Mouse (Mus musculus) ES-CJ7 (cell line): Measurements from ENCODE around the gene Kank1.

Experiments used
- DNase-seq: peaks from one replicate; pipeline ENCODE4 v3.0.0; 2011; ENCODE audit warnings: low read depth, low spot score

Kank1 gene

DNA sequence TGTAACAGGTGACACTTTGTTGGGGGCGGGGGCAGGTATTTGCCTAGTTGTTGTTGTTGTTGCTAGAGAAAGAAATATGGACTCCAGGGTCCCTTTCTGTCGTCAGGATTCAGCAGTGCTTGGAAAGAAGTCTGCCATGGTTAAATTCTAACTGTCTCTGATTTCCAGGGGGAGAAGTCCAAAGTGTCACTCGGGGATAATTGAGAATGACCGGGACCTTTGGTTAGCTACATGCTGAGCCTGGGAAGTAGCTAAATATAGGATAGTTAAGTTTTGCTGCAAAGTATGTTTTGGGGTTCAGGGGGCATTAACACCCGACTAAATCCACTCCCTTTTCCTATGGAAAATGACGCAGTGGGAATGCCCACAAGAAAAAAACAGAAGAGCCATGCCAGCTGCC lies 169.2 kb downstream of the Kank1 start:
- DNase-seq = no peak

DNA sequence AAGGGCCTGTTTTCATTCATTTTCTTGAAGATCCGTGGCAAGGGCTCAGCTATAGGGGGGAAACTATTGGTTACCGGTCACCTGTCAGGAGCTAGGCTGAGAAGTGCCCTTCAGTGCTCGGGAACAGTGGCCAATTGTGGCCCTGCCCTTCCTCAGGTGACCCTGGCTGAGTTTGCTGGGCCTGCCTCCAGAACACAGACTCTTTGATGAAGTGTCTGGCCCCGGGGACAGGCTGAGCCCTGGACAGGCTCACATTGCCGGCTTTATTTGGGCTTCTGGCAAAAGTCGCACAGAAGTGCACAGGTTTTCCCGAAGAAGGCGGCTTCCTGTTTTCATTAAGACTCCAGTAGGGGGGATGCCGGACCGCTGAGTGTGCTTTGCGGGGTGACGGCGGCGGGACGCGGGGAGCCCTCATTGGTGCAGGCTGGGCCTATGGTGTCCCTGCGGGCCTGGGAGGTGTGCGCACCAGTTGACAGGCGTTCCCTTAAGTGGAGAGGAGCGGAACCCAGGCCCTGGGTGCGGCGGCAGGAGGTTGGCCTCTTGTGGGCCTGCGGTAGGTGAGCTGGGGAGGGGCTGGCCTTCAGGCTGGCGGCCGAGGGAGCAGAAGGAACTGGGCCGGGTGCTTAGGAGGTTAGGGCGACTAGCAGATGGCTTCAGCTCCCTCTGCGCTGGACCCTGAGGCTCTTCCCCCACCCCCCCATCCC lies 169.9 kb downstream of the Kank1 start:
- DNase-seq = peak; percentile 56

DNA sequence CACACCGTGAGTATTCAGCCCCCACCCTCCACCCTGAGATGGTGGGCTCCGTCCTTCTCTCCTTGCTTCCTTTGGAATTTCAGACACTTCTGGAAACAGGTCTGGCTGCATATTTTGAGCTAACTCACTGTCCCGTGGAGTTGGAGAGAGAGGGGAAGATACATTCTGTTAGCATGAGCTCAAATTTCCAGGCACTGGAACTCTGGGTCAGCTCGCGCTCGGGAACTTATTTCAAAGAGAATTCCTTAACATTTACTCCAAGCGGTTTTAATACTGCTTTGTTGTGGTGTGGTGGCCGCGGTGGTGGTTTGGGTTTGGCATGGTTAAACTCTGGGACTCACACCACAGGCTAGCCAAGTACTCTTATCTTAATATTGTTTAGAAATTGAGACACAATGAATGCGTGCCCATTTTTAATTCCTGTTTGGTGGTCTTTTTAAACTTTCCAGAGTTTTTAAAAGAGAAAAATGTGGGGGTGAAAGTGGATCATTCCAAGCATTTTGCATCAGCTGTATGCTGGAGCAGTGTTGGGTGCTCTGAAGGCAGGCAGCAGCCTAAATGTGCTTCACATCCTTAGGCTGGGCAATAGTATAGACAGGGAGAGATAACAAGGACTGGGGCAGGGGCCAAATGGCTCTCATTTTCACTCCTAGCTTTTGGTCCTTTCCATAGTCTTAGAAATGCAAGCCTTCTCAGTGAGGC lies 170.6 kb downstream of the Kank1 start:
- DNase-seq = peak; percentile 5

DNA sequence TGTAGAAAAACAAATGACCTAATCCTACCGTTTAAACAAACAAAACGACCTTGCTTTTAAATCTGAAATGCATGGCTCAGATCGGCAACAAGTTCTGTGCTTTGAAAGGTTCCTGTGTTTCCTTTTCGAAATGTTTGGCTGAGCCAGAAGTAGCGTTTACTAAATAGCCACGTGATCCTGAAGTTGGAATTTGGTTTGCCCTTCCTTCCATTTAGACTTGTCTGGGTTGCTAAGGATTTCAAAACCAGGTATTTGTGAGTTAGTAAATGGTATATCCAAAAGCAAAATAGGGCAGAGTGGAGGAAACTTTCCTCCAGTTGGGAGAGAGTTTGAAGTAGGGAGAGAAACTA lies 171.1 kb downstream of the Kank1 start:
- no peak for DNase-seq

DNA sequence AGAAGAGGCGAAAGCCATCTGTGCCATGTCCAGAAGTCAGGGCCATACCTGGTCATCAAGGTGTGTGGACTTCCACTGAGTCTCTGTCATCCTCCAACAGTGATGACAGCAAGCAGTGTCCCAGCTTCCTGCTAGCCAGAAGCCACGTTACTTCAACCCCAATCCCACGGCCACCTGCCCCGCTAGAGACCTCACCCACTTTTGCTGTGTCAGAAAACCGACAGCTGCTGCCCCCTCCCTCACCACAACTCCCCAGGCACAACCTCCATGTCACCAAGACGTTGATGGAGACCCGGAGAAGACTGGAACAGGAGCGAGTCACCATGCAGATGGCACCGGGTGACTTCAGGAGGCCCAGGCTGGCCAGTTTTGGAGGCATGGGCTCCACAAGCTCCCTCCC lies 172.5 kb downstream of the Kank1 start:
- DNase-seq = no peak

DNA sequence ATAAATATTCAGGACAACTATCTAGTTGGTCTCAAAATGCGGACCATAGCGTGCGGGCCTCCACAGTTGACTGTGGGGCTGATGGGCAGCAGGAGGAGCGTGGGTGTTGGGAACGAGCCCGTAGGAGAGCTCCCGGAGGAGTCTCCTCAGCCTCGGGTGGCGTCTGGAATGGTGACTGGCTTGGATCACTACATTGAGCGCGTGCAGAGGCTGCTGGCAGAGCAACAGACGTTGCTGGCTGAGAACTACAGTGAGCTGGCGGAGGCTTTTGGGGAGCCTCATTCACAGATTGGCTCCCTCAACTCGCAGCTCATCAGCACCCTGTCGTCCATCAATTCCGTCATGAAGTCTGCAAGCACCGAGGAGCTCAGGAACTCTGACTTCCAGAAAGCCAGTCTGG lies 174.6 kb downstream of the Kank1 start:
- no peak for DNase-seq

DNA sequence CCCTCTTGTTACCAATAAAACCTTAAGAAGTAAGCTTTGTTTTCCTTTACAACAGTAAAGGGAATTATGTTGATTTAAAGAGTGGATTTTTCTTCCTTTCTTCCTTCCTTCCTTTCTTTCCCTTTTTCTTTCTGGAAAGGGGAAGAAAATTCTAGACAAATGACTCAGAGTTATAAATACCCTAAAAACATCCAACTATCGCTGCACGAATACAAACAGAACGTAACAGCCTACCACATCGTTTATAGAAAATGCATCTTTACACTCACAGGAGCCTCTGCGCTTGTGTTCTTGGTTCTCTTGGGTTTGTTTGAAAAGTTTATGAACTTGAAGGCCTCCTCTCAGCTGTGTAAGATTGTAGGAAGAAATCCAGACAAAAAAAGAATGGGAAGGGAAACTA lies 178.7 kb downstream of the Kank1 start:
- DNase-seq = no peak

DNA sequence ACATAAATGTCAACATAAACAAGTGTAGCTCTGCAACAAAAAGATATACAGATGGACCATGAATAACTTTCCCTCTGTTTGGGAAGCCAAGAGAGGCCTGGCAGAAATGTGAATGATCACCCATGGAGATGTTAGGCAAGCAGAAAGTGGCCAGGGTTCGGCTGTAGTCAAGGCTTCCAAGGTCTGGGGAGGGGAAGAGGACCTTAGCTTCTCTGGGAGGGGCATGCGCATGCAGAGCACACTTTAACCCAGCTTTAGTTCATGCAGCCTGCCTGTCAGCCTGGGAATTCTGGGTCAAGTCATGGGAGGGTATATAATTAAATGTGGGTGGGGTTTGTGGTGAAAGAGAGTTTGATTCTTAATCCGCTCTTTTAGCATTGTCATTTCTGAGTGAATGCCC lies 180.9 kb downstream of the Kank1 start:
- no peak for DNase-seq

DNA sequence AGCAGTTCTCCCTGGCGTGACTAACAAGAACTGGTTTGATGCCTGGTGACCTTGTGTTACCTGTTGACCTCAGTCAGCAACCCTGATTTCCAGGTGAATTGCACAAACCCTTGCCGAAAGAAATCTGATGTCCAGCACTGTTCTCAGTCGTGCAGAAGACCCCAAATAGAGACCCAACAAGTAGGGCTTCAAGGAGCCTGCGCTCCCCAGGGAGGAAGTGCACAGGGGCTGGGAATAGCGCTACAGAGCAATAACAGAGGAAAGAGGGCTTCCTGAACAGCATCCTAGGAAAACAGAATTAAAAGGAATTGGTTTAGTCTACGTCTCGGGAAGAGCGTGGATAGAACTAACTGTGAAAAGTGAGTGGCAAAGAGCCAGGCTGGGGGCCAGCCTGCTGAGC lies 183.2 kb downstream of the Kank1 start:
- no peak for DNase-seq

DNA sequence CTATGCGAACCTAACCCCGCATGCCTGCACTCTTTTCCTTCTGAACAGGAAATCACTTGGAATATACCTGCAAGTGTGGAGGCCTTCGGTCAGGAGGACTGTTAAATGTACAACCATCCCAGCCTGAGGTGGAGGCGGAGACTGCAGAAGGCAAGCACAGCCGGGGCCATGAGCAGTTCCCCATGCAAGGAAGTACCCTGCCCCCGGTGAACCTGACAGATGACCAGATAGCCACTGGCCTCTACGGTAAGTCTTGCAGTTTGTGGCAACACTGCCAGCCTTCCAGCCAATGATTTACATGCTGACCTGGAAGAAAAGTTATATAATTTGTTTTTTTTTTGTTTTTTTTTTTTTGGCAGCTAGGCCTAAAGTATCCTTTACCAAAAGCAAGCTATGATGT lies 185.3 kb downstream of the Kank1 start:
- DNase-seq = no peak

DNA sequence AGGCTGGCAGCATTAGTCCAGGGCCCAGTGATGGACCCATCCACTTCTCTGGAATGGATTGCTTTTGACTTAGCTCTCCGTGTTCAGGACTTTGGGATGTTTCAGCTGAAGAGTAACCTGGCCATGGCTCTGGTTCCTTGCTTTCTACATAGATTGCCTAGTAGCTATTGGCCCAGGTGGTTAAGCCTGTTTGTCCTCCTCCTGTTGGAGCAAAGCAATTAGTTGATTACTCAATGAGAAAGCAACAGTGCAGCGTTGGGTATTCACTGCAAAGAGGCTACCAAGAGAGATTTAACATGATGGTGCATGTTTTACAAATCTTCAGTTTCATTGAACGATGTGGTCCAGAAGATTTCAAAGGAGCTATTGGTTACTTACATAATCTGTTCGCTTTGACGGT lies 186.6 kb downstream of the Kank1 start:
- no peak for DNase-seq

DNA sequence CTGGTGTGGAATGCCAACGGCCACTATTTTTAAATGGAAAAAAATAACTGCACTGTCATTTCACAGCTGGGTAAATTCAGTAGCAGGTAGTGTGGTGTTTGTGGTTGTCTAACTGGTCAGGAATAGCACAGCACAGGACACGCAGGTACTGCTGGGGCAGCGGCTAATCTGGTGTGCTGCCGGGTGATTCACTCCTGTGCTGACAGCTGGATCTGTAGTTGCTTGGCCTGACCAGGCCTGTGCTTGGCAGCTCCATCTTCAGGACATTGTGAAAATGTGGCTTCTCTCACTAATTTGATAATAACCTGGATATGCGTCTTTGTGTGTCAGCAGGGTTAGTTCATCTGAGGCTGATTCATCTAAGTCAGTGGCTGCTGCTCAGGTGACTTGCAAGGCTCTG lies 189.7 kb downstream of the Kank1 start:
- DNase-seq = no peak

DNA sequence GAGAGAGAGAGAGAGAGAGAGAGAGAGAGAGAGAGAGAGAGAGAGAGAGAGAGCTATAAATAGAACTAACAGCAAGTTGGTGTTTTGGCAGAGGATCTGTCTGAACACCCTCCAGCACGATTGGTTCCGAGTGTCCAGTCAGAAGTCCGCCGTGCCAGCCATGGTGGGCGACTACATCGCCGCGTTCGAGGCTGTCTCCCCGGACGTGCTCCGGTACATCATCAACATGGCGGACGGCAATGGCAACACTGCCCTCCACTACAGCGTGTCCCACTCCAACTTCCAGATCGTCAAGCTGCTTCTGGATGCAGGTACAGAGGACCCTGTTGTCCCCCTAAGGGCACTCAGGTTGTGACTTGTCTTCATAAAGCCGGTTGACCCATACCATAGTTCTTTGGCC lies 191.1 kb downstream of the Kank1 start:
- DNase-seq = no peak

DNA sequence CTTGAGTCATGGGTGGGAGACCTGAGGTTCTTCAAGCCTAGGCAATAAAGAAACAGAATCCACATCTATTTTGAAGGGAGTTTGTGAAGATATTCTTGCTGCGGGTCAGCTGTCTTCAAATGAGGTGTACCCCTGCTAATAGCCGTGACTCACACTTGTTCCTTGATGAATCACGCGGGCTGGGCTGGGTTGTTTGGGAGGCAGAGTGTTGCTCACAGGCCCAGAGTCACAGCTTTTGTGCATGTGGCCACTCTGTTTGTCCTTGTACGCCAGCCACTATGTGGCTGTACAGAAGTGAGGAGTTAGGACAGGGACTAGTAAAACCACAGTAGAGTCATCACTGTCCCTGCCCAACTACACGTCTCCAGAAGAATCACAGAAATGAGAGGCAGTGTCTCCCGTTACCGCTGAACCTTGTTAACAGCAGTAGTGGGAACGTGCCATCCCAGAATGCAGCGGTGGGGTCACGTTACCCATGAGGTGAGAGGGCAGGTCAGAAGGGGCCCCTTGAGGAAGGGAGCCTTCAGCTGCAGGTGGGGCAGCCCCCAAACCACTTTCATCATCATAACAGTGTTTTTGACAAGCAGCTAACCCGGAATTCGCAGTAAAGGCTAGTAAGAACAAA lies 191.7 kb downstream of the Kank1 start:
- no peak for DNase-seq

DNA sequence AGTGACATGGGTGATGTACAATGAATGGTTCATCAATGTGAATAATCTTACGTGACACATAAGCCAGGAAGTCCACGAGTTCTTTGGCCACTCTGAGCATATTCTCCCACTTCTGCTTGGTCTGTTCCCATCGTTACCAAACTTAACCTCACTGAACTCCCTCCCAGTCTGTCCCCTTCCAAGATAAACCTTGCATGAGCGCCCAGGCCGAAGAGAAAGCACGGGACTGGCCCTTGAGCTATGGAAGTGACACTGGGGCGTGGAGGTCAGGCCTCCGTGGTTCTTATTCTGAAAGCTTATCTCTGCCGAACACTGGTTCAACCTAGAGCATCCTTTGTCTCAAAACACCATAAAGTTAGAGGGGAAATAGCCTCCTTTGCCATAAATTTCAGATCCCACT lies 194.7 kb downstream of the Kank1 start:
- DNase-seq = no peak

DNA sequence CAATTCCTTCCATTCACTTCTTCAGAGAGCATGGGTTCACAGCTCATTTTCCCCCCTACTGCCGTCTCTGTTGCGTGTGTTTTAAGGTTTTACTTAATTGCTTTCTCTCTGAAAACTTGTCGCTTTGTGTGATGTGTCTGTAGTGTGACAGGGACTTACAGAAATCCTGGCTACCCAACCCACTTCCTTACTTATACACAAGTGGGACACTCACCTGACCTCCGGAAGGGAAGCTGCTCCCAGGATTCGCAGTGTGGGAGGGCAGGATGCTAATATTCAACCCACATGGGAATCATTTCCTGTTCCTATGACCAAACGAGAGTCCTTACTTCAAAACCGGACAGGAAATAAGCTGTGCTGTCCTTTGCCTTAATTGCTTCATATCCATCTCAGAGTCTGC lies 195.1 kb downstream of the Kank1 start:
- DNase-seq = no peak

DNA sequence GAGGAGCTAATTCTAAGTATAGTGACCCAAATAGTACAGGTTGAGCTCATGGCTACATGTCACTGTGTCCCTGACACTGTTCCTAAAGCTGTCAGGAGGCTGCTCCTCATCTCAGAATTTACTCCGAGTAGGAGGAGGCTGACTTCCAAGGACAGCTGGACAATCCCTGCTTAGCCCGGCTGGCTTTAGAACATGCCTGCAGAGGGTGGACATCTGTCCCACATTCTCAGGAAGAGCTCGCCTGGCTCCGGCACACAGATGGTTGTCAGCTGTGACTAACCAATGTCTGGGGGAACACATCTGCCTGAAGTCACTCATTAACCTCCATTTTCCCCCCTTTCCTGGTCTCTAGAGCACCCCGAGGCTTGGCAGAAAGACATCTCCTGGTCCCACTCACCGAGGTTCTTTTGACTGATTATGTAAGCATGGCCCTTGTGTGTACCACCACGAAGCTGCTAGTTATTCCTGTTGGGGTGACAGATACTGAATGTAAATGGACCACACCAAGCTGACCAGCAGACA lies 196.5 kb downstream of the Kank1 start:
- no peak for DNase-seq

DNA sequence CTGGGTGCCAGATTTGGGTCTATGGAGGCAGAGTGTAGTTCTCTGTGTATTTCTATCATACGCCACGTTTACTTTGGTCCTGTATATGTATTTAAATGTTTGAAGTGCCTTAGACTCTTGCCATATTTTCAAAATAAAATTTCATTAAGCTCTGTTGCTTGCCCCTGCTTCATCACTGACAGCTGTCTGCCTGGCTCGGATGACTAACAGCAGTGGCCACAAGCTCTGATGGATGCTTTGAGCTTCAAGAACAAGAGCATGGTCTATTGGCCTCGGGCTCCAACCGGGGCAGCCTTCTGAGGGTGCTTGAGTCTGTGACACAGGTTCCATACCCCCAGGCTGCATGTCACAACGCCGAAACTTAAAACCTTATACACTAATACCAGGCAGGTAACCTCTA lies 197.6 kb downstream of the Kank1 start:
- DNase-seq = no peak

DNA sequence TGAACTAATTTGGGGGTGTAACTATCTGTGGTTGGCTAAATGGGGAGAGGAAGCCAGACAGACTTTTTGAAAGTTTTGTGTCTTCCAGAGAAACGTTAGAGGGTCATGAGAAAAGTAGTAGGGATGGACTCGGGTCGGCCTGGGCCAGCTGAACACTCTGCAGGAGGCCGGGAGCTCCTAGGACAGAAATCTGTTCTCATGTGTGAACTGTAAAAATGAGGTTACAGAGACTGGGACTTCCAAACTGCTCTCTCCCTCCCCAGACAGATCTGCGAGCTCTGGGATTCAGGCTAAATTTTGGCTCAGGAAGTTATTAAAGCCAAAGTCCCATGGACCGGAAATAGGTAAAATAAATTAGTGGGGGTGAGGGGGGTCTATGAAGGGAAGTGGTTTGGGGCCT lies 198.0 kb downstream of the Kank1 start:
- DNase-seq = no peak

DNA sequence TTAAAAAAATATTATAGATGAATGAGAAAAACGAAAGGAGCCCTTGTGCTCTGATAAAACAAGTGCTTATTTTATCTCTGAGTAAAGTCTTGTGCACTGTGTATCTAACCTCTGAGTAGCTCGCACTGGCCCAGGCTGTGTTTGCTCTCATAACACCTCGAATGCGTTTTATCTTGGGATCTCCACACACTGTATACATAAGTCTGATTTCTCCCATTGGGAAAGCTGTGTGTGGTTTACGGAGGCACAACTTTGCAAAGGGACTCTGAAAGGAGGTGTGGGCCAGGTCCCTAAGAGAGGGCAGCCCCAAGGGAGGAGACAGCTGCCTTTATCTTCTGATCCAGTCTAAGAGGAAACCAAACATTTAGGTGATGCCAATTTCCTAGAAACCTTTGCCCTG lies 198.6 kb downstream of the Kank1 start:
- no peak for DNase-seq

DNA sequence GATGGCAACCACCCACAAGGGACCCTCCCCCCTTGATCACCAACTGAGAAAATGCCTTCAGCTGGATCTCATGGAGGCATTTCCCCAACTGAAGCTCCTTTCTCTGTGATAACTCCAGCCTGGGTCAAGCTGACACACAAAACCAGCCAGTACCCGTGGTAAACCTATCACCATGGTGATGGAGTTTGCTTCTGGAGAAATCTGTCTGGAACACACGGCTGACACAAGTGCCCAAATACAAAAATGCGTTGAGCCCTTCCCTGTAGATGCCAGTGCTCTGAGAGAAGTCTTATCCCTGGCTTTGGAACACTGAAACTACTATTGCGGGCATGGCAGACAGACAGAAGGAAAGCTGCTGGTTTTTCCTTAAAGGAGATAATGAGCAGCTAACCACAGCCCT lies 199.4 kb downstream of the Kank1 start:
- DNase-seq = no peak

DNA sequence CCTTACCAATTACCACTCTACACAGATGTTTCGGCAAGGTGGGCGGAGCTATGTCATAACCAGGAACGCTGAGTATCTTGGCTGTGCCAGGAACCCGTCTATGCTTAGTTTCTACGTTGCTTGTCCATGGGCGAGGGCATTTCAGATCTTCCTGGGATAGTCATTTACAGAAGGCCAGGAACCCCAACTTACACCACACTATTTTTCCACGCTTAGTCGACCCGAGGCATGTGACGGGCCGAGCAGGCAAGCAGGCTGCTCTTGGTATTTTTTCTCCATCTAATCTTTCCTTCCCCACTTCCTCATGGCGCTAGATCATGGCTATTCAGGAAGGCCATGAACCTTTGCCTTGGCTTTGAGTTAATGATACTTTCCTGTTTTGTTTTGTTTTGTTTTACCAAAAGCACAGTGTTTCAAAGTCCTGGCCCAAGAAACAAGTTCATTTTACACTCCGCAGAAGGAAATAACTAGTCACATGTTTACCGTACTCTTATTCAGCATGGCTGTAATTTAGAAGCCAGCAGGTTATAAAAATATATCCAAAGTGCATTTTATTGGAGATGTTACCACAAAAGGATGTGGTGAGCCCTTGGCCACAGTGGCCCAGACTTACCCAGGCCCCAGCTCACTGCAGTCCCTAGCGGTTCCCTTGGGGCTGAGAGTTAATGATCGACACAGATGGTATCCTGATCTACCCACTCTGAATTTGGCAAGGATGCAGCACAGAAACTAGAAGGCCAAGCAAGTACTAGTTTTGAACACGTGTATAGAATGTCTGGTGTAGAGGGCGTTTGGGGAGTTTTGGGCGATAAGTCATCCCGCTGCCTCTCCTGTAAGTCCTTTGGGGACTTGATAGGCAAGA lies 200.2 kb downstream of the Kank1 start:
- no peak for DNase-seq
